Mouse (Mus musculus): ENCODE data around the gene Islr2. TPM values are rescaled to one million over a fixed set of nuclear protein-coding genes. Genes with fewer than 3 reads are reported as not detected.
A peak's percentile ranks its signal among the peaks of the same experiment; 100 is the strongest.

Islr2 gene
- polyA plus RNA-seq, 1 experiment from 2014 or later = 1.4 TPM

- ATAC-seq (ENCODE audit: insufficient number of reproducible peaks, insufficient read depth, low FRiP score, low TSS enrichment, low read depth) = no peak
- no peaks in the 10 kb centered on the region for H3K27me3 ChIP-seq
- H3K4me3 ChIP-seq = no peak overlapping the region
- 85% methylated on average over 5 of the region's 5 CpGs for WGBS
- H3K9me3 ChIP-seq = no peaks in the 10 kb centered on the region
- peaks cover 33% of the 10 kb centered on the region for H3K4me1 ChIP-seq
- no peak overlapping the region for H3K9ac ChIP-seq
- peaks cover 13% of the 10 kb centered on the region; the same call in 1 of the 2 replicates for H3K36me3 ChIP-seq
- no peak overlapping the region; the same call in 1 of the 2 replicates for H3K27ac ChIP-seq
- no peak overlapping the region for H3K4me2 ChIP-seq
Observed at GRCm38 (mm10) chr9:58242696-58243095, 38.6 kb upstream of the Islr2 start.

- Histone ChIP-seq H3K4me2 (no peak overlapping the region), H3K36me3 (peaks cover 13% of the 10 kb centered on the region; the same call in 1 of the 2 replicates), H3K9me3 (no peaks in the 10 kb centered on the region), H3K27me3 (no peaks in the 10 kb centered on the region), H3K27ac (no peak overlapping the region; the same call in 1 of the 2 replicates), H3K9ac (no peak overlapping the region), H3K4me3 (no peak overlapping the region), H3K4me1 (peaks cover 25% of the 10 kb centered on the region)
- no peak for ATAC-seq (ENCODE audit: insufficient number of reproducible peaks, insufficient read depth, low FRiP score, low TSS enrichment, low read depth)
- 46% methylated on average over 9 of the region's 9 CpGs for WGBS
Observed at GRCm38 (mm10) chr9:58241780-58242485, 37.8 kb upstream of the Islr2 start.

- H3K27ac ChIP-seq = no peak overlapping the region
- ATAC-seq (ENCODE audit: insufficient number of reproducible peaks, insufficient read depth, low FRiP score, low TSS enrichment, low read depth) = no peak
- WGBS = 94% methylated on average over 28 of the region's 28 CpGs
- H3K4me2 ChIP-seq = no peak overlapping the region
- H3K36me3 ChIP-seq = peaks cover 46% of the 10 kb centered on the region
- peaks cover 9% of the 10 kb centered on the region for H3K4me1 ChIP-seq
- H3K9me3 ChIP-seq = no peaks in the 10 kb centered on the region
- no peak overlapping the region for H3K4me3 ChIP-seq
- H3K27me3 ChIP-seq = no peaks in the 10 kb centered on the region
- no peak overlapping the region for H3K9ac ChIP-seq
Observed at GRCm38 (mm10) chr9:58234502-58235015, 30.4 kb upstream of the Islr2 start.

- peaks cover 9% of the 10 kb centered on the region for H3K4me1 ChIP-seq
- peaks cover 68% of the 10 kb centered on the region for H3K36me3 ChIP-seq
- WGBS = 46% methylated on average over 5 of the region's 5 CpGs
- peak overlapping the region; percentile 62; the same call in 1 of the 2 replicates for H3K27ac ChIP-seq
- H3K4me2 ChIP-seq = no peak overlapping the region
- 0 out of 2 replicates have a peak overlapping the region, but pooled peaks have one; percentile 2 for H3K9ac ChIP-seq
- no peaks in the 10 kb centered on the region for H3K27me3 ChIP-seq
- no peak overlapping the region for H3K4me3 ChIP-seq
- ATAC-seq (ENCODE audit: insufficient number of reproducible peaks, insufficient read depth, low FRiP score, low TSS enrichment, low read depth) = no peak
- H3K9me3 ChIP-seq = no peaks in the 10 kb centered on the region
Observed at GRCm38 (mm10) chr9:58232374-58232773, 28.3 kb upstream of the Islr2 start.

GRCm38 (mm10) chr9:58231746-58232145 is 27.6 kb upstream of the Islr2 start:
- H3K4me3 ChIP-seq = no peak overlapping the region
- no peak overlapping the region for H3K4me2 ChIP-seq
- H3K27ac ChIP-seq = peak overlapping the region; percentile 62; the same call in 1 of the 2 replicates
- H3K36me3 ChIP-seq = peaks cover 71% of the 10 kb centered on the region
- H3K9me3 ChIP-seq = no peaks in the 10 kb centered on the region
- H3K4me1 ChIP-seq = peaks cover 9% of the 10 kb centered on the region
- WGBS = 34% methylated on average over 6 of the region's 6 CpGs
- no peaks in the 10 kb centered on the region for H3K27me3 ChIP-seq
- H3K9ac ChIP-seq = no peak overlapping the region
- no peak for ATAC-seq (ENCODE audit: insufficient number of reproducible peaks, insufficient read depth, low FRiP score, low TSS enrichment, low read depth)

GRCm38 (mm10) chr9:58228777-58229466 is 24.8 kb upstream of the Islr2 start:
- Histone ChIP-seq H3K27me3 (no peaks in the 10 kb centered on the region), H3K4me1 (peaks cover 9% of the 10 kb centered on the region), H3K9me3 (no peaks in the 10 kb centered on the region), H3K4me3 (no peak overlapping the region), H3K9ac (no peak overlapping the region), H3K4me2 (no peak overlapping the region), H3K27ac (no peak overlapping the region), H3K36me3 (peaks cover 67% of the 10 kb centered on the region)
- ATAC-seq (ENCODE audit: insufficient number of reproducible peaks, insufficient read depth, low FRiP score, low TSS enrichment, low read depth) = no peak
- 94% methylated on average over 9 of the region's 9 CpGs for WGBS

- H3K4me2 ChIP-seq = no peak overlapping the region
- 66% methylated on average over 9 of the region's 9 CpGs for WGBS
- H3K9me3 ChIP-seq = no peaks in the 10 kb centered on the region
- H3K27ac ChIP-seq = no peak overlapping the region
- H3K9ac ChIP-seq = no peak overlapping the region
- ATAC-seq (ENCODE audit: insufficient number of reproducible peaks, insufficient read depth, low FRiP score, low TSS enrichment, low read depth) = no peak
- H3K4me3 ChIP-seq = no peak overlapping the region
- H3K36me3 ChIP-seq = peaks cover 69% of the 10 kb centered on the region
- H3K4me1 ChIP-seq = no peaks in the 10 kb centered on the region
- H3K27me3 ChIP-seq = no peaks in the 10 kb centered on the region
Observed at GRCm38 (mm10) chr9:58225915-58226913, 22.1 kb upstream of the Islr2 start.

- Histone ChIP-seq H3K27me3 (no peaks in the 10 kb centered on the region), H3K27ac (no peak overlapping the region), H3K9ac (no peak overlapping the region), H3K4me1 (no peaks in the 10 kb centered on the region), H3K9me3 (no peaks in the 10 kb centered on the region), H3K4me2 (no peak overlapping the region), H3K36me3 (peaks cover 64% of the 10 kb centered on the region), H3K4me3 (no peak overlapping the region)
- ATAC-seq (ENCODE audit: insufficient number of reproducible peaks, insufficient read depth, low FRiP score, low TSS enrichment, low read depth) = no peak
- WGBS = 90% methylated on average over 2 of the region's 2 CpGs
Observed at GRCm38 (mm10) chr9:58224356-58224755, 20.2 kb upstream of the Islr2 start.

- H3K9ac ChIP-seq = no peak overlapping the region
- no peak overlapping the region for H3K4me2 ChIP-seq
- no peaks in the 10 kb centered on the region for H3K9me3 ChIP-seq
- 66% methylated on average over 24 of the region's 24 CpGs for WGBS
- peaks cover 6% of the 10 kb centered on the region for H3K4me1 ChIP-seq
- H3K36me3 ChIP-seq = peaks cover 34% of the 10 kb centered on the region
- 0 out of 2 replicates have a peak overlapping the region, but pooled peaks have one; percentile 11 for H3K27ac ChIP-seq
- H3K4me3 ChIP-seq = no peak overlapping the region
- ATAC-seq (ENCODE audit: insufficient number of reproducible peaks, insufficient read depth, low FRiP score, low TSS enrichment, low read depth) = no peak
- no peaks in the 10 kb centered on the region for H3K27me3 ChIP-seq
Observed at GRCm38 (mm10) chr9:58220218-58220903, 16.2 kb upstream of the Islr2 start.

GRCm38 (mm10) chr9:58218539-58218938 is 14.4 kb upstream of the Islr2 start:
- Histone ChIP-seq H3K27ac (no peak overlapping the region), H3K36me3 (peaks cover 33% of the 10 kb centered on the region), H3K9me3 (no peaks in the 10 kb centered on the region), H3K4me1 (peaks cover 22% of the 10 kb centered on the region), H3K27me3 (no peaks in the 10 kb centered on the region), H3K4me2 (no peak overlapping the region), H3K4me3 (no peak overlapping the region), H3K9ac (no peak overlapping the region)
- ATAC-seq (ENCODE audit: insufficient number of reproducible peaks, insufficient read depth, low FRiP score, low TSS enrichment, low read depth) = no peak
- WGBS = 94% methylated on average over 3 of the region's 3 CpGs

Data from embryonic facial prominence, embryonic 13.5 days (tissue).